ENCODE assay signal across 8 mouse cellular contexts in the genomic region with DNA sequence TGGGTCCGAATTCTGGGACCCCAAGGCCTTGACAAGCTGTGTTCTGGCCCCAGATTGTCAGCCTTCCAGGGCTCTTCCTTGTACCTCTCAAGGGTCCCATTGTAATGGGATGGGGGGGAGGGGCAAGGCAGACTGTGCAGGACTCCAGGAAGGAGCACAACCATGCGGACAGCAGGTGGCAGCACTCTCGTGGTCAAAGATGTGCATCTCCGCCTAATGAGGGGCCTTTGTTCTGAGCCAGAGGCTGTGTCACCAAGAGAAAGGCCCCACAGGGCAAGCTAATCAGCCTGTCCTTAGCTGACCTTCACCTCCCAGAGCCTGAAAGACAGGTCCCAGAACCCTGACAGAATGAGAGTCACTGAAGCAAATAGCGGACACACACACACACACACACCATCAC.
A peak's percentile ranks its signal among the peaks of the same experiment; 100 is the strongest.
DNase-seq lines count a peak whose midpoint lies in the region; ATAC-seq and TF ChIP-seq lines count a peak whose summit lies in the region.

No protein-coding gene starts in this region.

- H3K4me3 ChIP-seq in hindbrain, embryonic 12.5 days, result no peak overlapping the region
- H3K4me3 ChIP-seq in lung, postnatal 0 days (ENCODE audit: low read depth, low read length), result no peak overlapping the region

- H3K36me3 ChIP-seq in hindbrain, embryonic 12.5 days, result no peaks in the 10 kb centered on the region
- no peaks in the 10 kb centered on the region for H3K36me3 ChIP-seq in lung, postnatal 0 days (ENCODE audit: insufficient read depth, low read length)

- 0 out of 2 replicates have a peak overlapping the region, but pooled peaks have one; percentile 0 for H3K9ac ChIP-seq in hindbrain, embryonic 12.5 days
- H3K9ac ChIP-seq in lung, postnatal 0 days (replicated peaks; ENCODE audit: low read depth), result no peak overlapping the region

- H3K27ac ChIP-seq in hindbrain, embryonic 12.5 days, result peak overlapping the region; percentile 66
- H3K27ac ChIP-seq in lung, postnatal 0 days (ENCODE audit: low read length), result no peak overlapping the region

- no peaks in the 10 kb centered on the region for H3K9me3 ChIP-seq in hindbrain, embryonic 12.5 days (replicated peaks)
- H3K9me3 ChIP-seq in lung, postnatal 0 days (ENCODE audit: low read length), result no peaks in the 10 kb centered on the region

- 0 out of 2 replicates have a peak, but pooled peaks cover 4% of the 10 kb centered on the region for H3K27me3 ChIP-seq in hindbrain, embryonic 12.5 days
- no peaks in the 10 kb centered on the region for H3K27me3 ChIP-seq in lung, postnatal 0 days (replicated peaks; ENCODE audit: insufficient read depth, low read length)

- 23% methylated on average over 5 of the region's 5 CpGs for WGBS in hindbrain, embryonic 12.5 days
- WGBS in lung, postnatal 0 days, result 27% methylated on average over 5 of the region's 5 CpGs

- H3K4me1 ChIP-seq in hindbrain, embryonic 12.5 days, result peaks cover 21% of the 10 kb centered on the region
- H3K4me1 ChIP-seq in lung, postnatal 0 days (ENCODE audit: insufficient read depth, low read depth, low read length), result peaks cover 11% of the 10 kb centered on the region; the same call in 1 of the 2 replicates

- peak; percentile 93 for DNase-seq in R1 (ENCODE audit: low read depth, low spot score)
- peak; percentile 94 to 97 for DNase-seq in cerebellum, postnatal 14 days
- DNase-seq in frontal cortex, postnatal 14 days (ENCODE audit: low spot score in 2 of 2), result peak; percentile 63 to 72
- DNase-seq in layer of hippocampus, postnatal 14 days (ENCODE audit: low spot score in 2 of 2), result peak; percentile 77 to 84
- DNase-seq in lung, postnatal 0 days (ENCODE audit: low spot score), result peak; percentile 90
- peak; percentile 94 for DNase-seq in retina, embryonic 14.5 days (ENCODE audit: low spot score)
- DNase-seq in thymus, postnatal 4 days, result peak; percentile 88

- H3K4me2 ChIP-seq in hindbrain, embryonic 12.5 days (replicated peaks), result no peak overlapping the region
- H3K4me2 ChIP-seq in lung, postnatal 0 days (replicated peaks; ENCODE audit: low read depth, low read length), result no peak overlapping the region

- ATAC-seq in hindbrain, embryonic 12.5 days (ENCODE audit: low FRiP score), result peak; percentile 89
- peak; percentile 87 for ATAC-seq in lung, postnatal 0 days

- no peak for TF ChIP-seq EP300 in lung, postnatal 0 days (IDR thresholded peaks at IDR 0.05)

- TF ChIP-seq CTCF in lung, postnatal 0 days (IDR thresholded peaks at IDR 0.05), result peak; percentile 89
